Mouse (Mus musculus) heart, embryonic 14.5 days (tissue): ENCODE measurements at regions not wholly inside any gene's neighbourhood (a gene's known extent, or its start where the extent isn't known, plus 50 kb on each side); places are given as distances from the start of the nearest gene placed in this dataset.

Experiments used
- ATAC-seq: fragments of 200-750 bp; cut with Nextera tagmentation; 2 replicates; pipeline ENCODE4 v1.8.0; 2017; ENCODE audit warnings: low read depth, moderate TSS enrichment; ENCODE audit not compliant: insufficient number of reproducible peaks, insufficient read depth, low FRiP score
- H3K27ac ChIP-seq, 2 experiments: fragments of 200-500 bp in 1 of 2; fragments of 300-500 bp in 1 of 2; sonication (generic) in 1 of 2; replicated peaks in 1 of 2; 2 replicates each; pipeline ENCODE4 v1.5.1; 2012 to 2014; ENCODE audit warnings: low read depth in 2 of 2, low read length in 2 of 2, control low read depth in 1 of 2, mild to moderate bottlenecking in 1 of 2, mixed read lengths in 1 of 2; ENCODE audit not compliant: control insufficient read depth in 1 of 2, insufficient read depth in 1 of 2
- H3K27me3 ChIP-seq: fragments of 300-500 bp; sonication (generic); 2 replicates; pipeline ENCODE4 v1.6.1; 2014; ENCODE audit warnings: mild to moderate bottlenecking, low read length, control low read depth; ENCODE audit not compliant: control insufficient read depth, insufficient read depth
- H3K36me3 ChIP-seq: fragments of 300-500 bp; sonication (generic); 2 replicates; pipeline ENCODE4 v1.6.1; 2014; ENCODE audit warnings: mild to moderate bottlenecking, control low read depth, low read length, mixed read lengths; ENCODE audit not compliant: control insufficient read depth, insufficient read depth
- H3K4me1 ChIP-seq, 2 experiments: fragments of 200-500 bp in 1 of 2; fragments of 300-500 bp in 1 of 2; sonication (generic) in 1 of 2; 2 replicates each; pipeline ENCODE4 v1.6.1; 2012 to 2014; ENCODE audit warnings: low read length in 2 of 2, control low read depth in 1 of 2, mixed read lengths in 1 of 2; ENCODE audit not compliant: control insufficient read depth in 2 of 2, insufficient read depth in 2 of 2
- H3K4me2 ChIP-seq: fragments of 300-500 bp; sonication (generic); 2 replicates; pipeline ENCODE4 v1.6.1; 2014; ENCODE audit warnings: mild to moderate bottlenecking, low read length
- H3K4me3 ChIP-seq, 2 experiments: fragments of 200-500 bp in 1 of 2; fragments of 300-500 bp in 1 of 2; sonication (generic) in 1 of 2; 2 replicates each; pipeline ENCODE4 v1.5.1; 2012 to 2014; ENCODE audit warnings: low read length in 2 of 2, mild to moderate bottlenecking in 2 of 2, control low read depth in 1 of 2, low read depth in 1 of 2, moderate library complexity in 1 of 2; ENCODE audit not compliant: control insufficient read depth in 1 of 2, insufficient read depth in 1 of 2
- H3K9ac ChIP-seq: fragments of 300-500 bp; sonication (generic); 2 replicates; pipeline ENCODE4 v1.6.1; 2014; ENCODE audit warnings: mild to moderate bottlenecking, low read length
- H3K9me3 ChIP-seq: fragments of 300-500 bp; sonication (generic); 2 replicates; pipeline ENCODE4 v1.6.1; 2016; ENCODE audit warnings: low read length, control low read depth; ENCODE audit not compliant: control insufficient read depth
- WGBS: fragments of 180-500 bp; shearing (Covaris S2); extraction: QIAGEN DNeasy Blood & Tissue Kit; methylation state at CpG from one replicate; pipeline ENCODE4 v1.1.7; 2014; 5-methylcytosine and 5-hydroxymethylcytosine counted together

DNA sequence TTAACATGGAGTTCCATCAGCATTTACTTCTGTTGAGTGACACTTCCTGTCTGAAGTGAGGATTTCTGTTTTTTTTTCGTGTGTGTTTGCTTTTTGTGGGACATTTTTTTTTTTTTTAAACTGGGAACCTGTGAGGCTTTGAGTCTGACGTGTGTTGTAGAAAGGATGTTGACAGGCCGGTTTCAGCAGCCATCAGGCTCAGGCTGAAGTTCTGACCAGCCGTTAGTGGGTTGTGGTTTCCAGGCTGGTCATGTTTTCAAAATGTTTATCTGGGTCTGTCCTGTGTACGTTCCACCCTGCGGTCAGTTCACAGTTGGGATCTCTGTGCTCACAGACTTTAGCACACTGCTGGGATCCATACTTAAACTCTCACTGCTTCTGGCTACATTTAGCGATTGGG, 125.0 kb upstream of the Cox10 start:
- Histone ChIP-seq H3K27ac (no peak overlapping the region), H3K36me3 (no peaks in the 10 kb centered on the region), H3K4me1 (peaks cover 3 to 11% of the 10 kb centered on the region in 2 experiments), H3K27me3 (no peaks in the 10 kb centered on the region), H3K9ac (no peak overlapping the region), H3K9me3 (no peaks in the 10 kb centered on the region), H3K4me2 (no peak overlapping the region), H3K4me3 (no peak overlapping the region)
- no peak for ATAC-seq
- WGBS: 17% methylated on average over 7 of the region's 7 CpGs

- WGBS: 79% methylated on average over 6 of the region's 6 CpGs
- Histone ChIP-seq H3K9me3 (no peaks in the 10 kb centered on the region), H3K4me3 (no peak overlapping the region), H3K27ac (no peak overlapping the region), H3K27me3 (no peaks in the 10 kb centered on the region), H3K9ac (no peak overlapping the region), H3K4me1 (peaks cover 3 to 11% of the 10 kb centered on the region in 2 experiments), H3K4me2 (no peak overlapping the region), H3K36me3 (no peaks in the 10 kb centered on the region)
- no peak for ATAC-seq
These were observed 121.6 kb upstream of the Cox10 start for GRCm38 (mm10) chr11:64200874-64201273.

DNA sequence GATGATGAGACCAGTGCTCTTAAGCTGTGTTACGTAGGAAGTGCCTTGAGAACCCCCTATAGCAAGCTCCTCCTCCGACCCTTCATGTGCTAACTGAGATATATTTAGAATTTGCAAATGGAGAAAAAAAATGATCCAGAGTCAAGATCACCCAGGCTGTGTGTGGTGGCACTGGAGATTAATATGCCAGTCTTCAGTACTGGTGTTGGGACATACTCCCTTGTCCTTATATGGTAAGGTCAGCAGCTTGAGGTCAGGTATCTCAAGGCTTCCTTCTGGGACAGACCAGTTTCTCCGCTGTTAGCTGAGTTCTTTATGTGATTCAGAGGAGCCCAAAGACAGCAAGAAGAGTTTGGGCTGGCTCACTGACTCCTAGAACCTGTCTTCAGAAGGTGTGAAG, 116.0 kb upstream of the Cox10 start:
- 75% methylated on average over 3 of the region's 3 CpGs for WGBS
- Histone ChIP-seq H3K4me2 (no peak overlapping the region), H3K27me3 (0 out of 2 replicates have a peak, but pooled peaks cover 4% of the 10 kb centered on the region), H3K9me3 (no peaks in the 10 kb centered on the region), H3K27ac (no peak overlapping the region), H3K4me3 (no peak overlapping the region), H3K36me3 (no peaks in the 10 kb centered on the region), H3K9ac (no peak overlapping the region), H3K4me1 (no peaks in the 10 kb centered on the region)
- ATAC-seq: no peak

GRCm38 (mm10) chr11:64188701-64189100, 109.4 kb upstream of the Cox10 start:
- Histone ChIP-seq H3K4me1 (no peaks in the 10 kb centered on the region), H3K9me3 (no peaks in the 10 kb centered on the region), H3K36me3 (no peaks in the 10 kb centered on the region), H3K4me3 (no peak overlapping the region), H3K4me2 (no peak overlapping the region), H3K9ac (no peak overlapping the region), H3K27me3 (0 out of 2 replicates have a peak, but pooled peaks cover 4% of the 10 kb centered on the region), H3K27ac (no peak overlapping the region)
- WGBS: 52% methylated on average over 2 of the region's 2 CpGs
- ATAC-seq: no peak

DNA sequence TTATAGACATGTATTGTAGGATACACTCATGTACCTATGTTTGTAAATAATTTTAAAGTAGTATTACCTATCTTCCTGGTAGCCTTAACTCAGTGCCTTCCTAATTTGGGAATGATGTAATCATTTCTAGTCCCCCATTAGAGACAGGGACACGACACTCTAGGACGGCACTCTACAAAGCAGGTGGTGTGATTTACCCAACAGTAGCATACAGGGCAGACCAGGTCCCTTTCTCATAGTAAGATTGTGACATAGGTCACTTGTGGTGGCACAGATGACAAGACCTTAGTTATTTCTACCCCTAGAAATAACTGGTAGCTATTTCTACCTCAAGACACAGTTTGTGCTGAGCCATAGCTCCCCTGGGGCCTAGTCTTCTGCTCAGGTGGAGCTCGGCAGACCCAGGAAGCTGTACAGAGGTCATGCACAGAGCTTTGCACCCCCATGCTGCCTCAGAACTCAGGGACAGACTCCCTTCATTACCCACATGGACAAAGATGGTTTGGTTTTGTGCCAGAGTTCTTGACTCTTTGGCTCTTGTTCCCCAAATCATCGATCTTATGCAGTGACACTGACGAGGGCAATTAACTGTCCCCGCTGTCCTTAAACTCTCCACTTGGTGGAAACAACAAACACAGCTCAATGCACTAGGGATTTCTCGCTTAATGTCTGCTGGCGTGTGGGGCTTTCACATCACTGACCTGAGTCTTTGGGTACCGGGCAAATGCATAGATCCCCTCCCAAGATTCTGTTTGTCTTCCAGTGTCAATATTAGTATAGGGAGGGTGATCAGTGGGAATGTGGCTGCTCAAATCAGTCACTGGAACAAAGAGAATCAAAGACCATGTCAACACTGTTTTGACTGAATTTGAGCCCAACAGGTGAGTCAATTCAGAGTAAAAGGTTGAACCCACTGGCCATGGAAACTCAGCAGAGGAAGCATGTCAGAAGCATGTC, 108.5 kb upstream of the Cox10 start:
- WGBS: 75% methylated on average over 9 of the region's 9 CpGs
- Histone ChIP-seq H3K27me3 (0 out of 2 replicates have a peak, but pooled peaks cover 4% of the 10 kb centered on the region), H3K9me3 (no peaks in the 10 kb centered on the region), H3K36me3 (no peaks in the 10 kb centered on the region), H3K4me2 (no peak overlapping the region), H3K4me3 (no peak overlapping the region), H3K9ac (no peak overlapping the region), H3K27ac (no peak overlapping the region), H3K4me1 (no peaks in the 10 kb centered on the region)
- ATAC-seq: no peak

DNA sequence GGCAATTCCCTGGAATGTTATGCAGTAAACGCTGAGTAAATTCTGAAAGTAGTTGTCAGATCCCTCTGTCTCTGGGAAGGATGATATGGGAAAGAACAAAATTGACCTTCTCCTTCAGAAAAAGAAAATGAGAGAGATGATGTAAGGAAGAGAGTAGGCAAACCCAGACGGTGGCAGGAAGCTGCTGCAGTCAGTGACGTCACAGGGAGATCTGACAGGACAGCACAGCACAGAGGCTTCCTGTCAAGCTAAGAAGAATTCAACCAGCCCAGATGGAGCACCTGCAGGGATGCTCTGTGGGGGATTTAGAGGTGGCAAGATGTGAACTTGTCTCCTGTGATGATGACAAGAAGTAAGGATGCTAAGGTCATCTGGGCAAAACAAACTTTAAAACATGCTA, 107.7 kb upstream of the Cox10 start:
- no peak for ATAC-seq
- Histone ChIP-seq H3K4me3 (no peak overlapping the region), H3K36me3 (no peaks in the 10 kb centered on the region), H3K27ac (no peak overlapping the region), H3K4me2 (no peak overlapping the region), H3K4me1 (no peaks in the 10 kb centered on the region), H3K27me3 (0 out of 2 replicates have a peak, but pooled peaks cover 4% of the 10 kb centered on the region), H3K9ac (no peak overlapping the region), H3K9me3 (no peaks in the 10 kb centered on the region)
- WGBS: 49% methylated on average over 3 of the region's 3 CpGs

DNA sequence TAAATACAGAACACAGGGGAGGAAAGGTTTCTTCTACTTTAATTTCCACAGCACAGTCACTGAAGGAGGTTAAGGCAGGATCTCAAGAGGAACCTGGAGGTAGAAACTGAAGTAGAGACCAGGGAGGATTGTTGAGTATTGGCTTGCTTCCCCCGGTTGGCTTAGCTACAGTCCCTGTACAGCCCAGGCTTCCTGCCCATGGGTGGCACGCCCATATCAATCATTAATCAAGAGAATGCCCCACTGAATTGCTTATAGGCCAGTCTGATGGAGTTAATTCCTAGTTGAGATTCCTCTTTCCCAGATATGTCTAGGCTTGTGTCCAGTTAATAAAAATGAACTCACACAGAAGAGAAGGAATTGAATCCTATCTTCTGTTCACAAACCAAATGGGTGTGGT, 107.3 kb upstream of the Cox10 start:
- no peak overlapping the region for H3K4me2 ChIP-seq
- no peaks in the 10 kb centered on the region for H3K36me3 ChIP-seq
- no peak overlapping the region for H3K9ac ChIP-seq
- H3K27me3 ChIP-seq: 0 out of 2 replicates have a peak, but pooled peaks cover 4% of the 10 kb centered on the region
- ATAC-seq: no peak
- no peaks in the 10 kb centered on the region for H3K4me1 ChIP-seq
- no peaks in the 10 kb centered on the region for H3K9me3 ChIP-seq
- WGBS: 69% methylated on average over 2 of the region's 2 CpGs
- no peak overlapping the region for H3K4me3 ChIP-seq
- no peak overlapping the region for H3K27ac ChIP-seq
